Mouse (Mus musculus) lung, postnatal 0 days (tissue): ENCODE data around the gene Nr1h4. TPM values are rescaled to one million over a fixed set of nuclear protein-coding genes. Genes with fewer than 3 reads are reported as not detected.
A peak's percentile ranks its signal among the peaks of the same experiment; 100 is the strongest.

ENCODE experiments used
- ATAC-seq: fragments of 200-750 bp; cut with Nextera tagmentation; 2 replicates; pipeline ENCODE4 v1.8.0; 2017; ENCODE audit warnings: moderate library complexity
- DNase-seq: peaks from one replicate; pipeline ENCODE4 v3.0.0-alpha.2; 2016; ENCODE audit warnings: low spot score
- H3K27ac ChIP-seq: fragments of 300-500 bp; sonication (generic); 2 replicates; pipeline ENCODE4 v1.5.1; 2014; ENCODE audit warnings: antibody characterized with exemption, mild to moderate bottlenecking, low read length, mixed read lengths
- H3K27me3 ChIP-seq: fragments of 300-500 bp; sonication (generic); replicated peaks from 2 replicates; pipeline ENCODE4 v1.6.1; 2014; ENCODE audit warnings: low read length, mixed read lengths; ENCODE audit not compliant: insufficient read depth
- H3K36me3 ChIP-seq: fragments of 300-500 bp; sonication (generic); 2 replicates; pipeline ENCODE4 v1.6.1; 2014; ENCODE audit warnings: low read length, mixed read lengths; ENCODE audit not compliant: insufficient read depth
- H3K4me1 ChIP-seq: fragments of 300-500 bp; sonication (generic); 2 replicates; pipeline ENCODE4 v1.6.1; 2014; ENCODE audit warnings: antibody characterized with exemption, low read depth, low read length, mixed read lengths; ENCODE audit not compliant: insufficient read depth
- H3K4me2 ChIP-seq: fragments of 300-500 bp; sonication (generic); replicated peaks from 2 replicates; pipeline ENCODE4 v1.6.1; 2014; ENCODE audit warnings: low read depth, mild to moderate bottlenecking, low read length, moderate library complexity, mixed read lengths
- H3K4me3 ChIP-seq: fragments of 300-500 bp; sonication (generic); 2 replicates; pipeline ENCODE4 v1.5.1; 2014; ENCODE audit warnings: low read depth, low read length
- H3K9ac ChIP-seq: fragments of 300-500 bp; sonication (generic); replicated peaks from 2 replicates; pipeline ENCODE4 v1.6.1; 2014; ENCODE audit warnings: low read depth, mild to moderate bottlenecking
- H3K9me3 ChIP-seq: fragments of 300-500 bp; sonication (generic); 2 replicates; pipeline ENCODE4 v1.6.1; 2016; ENCODE audit warnings: low read length, mixed read lengths
- CTCF ChIP-seq: IDR thresholded peaks from 2 replicates; pipeline ENCODE4 v1.5.1; 2016; ENCODE audit warnings: antibody characterized with exemption, mild to moderate bottlenecking
- EP300 ChIP-seq: IDR thresholded peaks from 2 replicates; pipeline ENCODE4 v1.6.1; 2016; ENCODE audit warnings: antibody characterized with exemption, mild to moderate bottlenecking, control low read depth
- WGBS: fragments of 180-500 bp; shearing (Covaris S2); extraction: QIAGEN DNeasy Blood & Tissue Kit; methylation state at CpG from one replicate; pipeline ENCODE4 v1.1.7; 2014; 5-methylcytosine and 5-hydroxymethylcytosine counted together
- polyA plus RNA-seq: library from polyadenylated mRNA; unstranded; fragments of >200 nt; fragmentation: Nextera tagmentation; extraction: Ambion mirVana; gene quantifications from 2 replicates; pipeline ENCODE4 v1.2.1, GENCODE M21; 2015

Nr1h4 gene
- polyA plus RNA-seq, 1 experiment from 2014 or later: 0.07 TPM

- no peaks in the 10 kb centered on the region for H3K27me3 ChIP-seq
- no peaks in the 10 kb centered on the region for H3K36me3 ChIP-seq
- no peaks in the 10 kb centered on the region for H3K4me1 ChIP-seq
- DNase-seq (no peak), ATAC-seq (no peak)
- no peak overlapping the region for H3K27ac ChIP-seq
- H3K9me3 ChIP-seq: no peaks in the 10 kb centered on the region
- H3K9ac ChIP-seq: no peak overlapping the region
- no peak overlapping the region for H3K4me2 ChIP-seq
- TF ChIP-seq EP300 (no peak), CTCF (no peak)
- no peak overlapping the region for H3K4me3 ChIP-seq
- WGBS: 84% methylated on average over 8 of the region's 8 CpGs
These were observed 54.6 kb downstream of the Nr1h4 start for GRCm38 (mm10) chr10:89478766-89479165.

- H3K4me1 ChIP-seq: no peaks in the 10 kb centered on the region
- no peaks in the 10 kb centered on the region for H3K36me3 ChIP-seq
- 64% methylated on average over 7 of the region's 7 CpGs for WGBS
- H3K9me3 ChIP-seq: no peaks in the 10 kb centered on the region
- H3K27ac ChIP-seq: no peak overlapping the region
- no peak overlapping the region for H3K9ac ChIP-seq
- no peak for ATAC-seq
- no peak overlapping the region for H3K4me3 ChIP-seq
- no peak overlapping the region for H3K4me2 ChIP-seq
- no peak for DNase-seq
- H3K27me3 ChIP-seq: no peaks in the 10 kb centered on the region
- TF ChIP-seq CTCF (no peak), EP300 (no peak)
These were observed 62.6 kb downstream of the Nr1h4 start for GRCm38 (mm10) chr10:89470596-89471353.

- ATAC-seq: no peak
- H3K4me3 ChIP-seq: no peak overlapping the region
- no peaks in the 10 kb centered on the region for H3K27me3 ChIP-seq
- H3K9me3 ChIP-seq: no peaks in the 10 kb centered on the region
- H3K27ac ChIP-seq: no peak overlapping the region
- DNase-seq: no peak
- H3K4me2 ChIP-seq: no peak overlapping the region
- no peaks in the 10 kb centered on the region for H3K4me1 ChIP-seq
- no peak for TF ChIP-seq EP300
- TF ChIP-seq CTCF: no peak
- H3K36me3 ChIP-seq: no peaks in the 10 kb centered on the region
- 67% methylated on average over 4 of the region's 4 CpGs for WGBS
- H3K9ac ChIP-seq: no peak overlapping the region
These were observed 68.5 kb downstream of the Nr1h4 start for GRCm38 (mm10) chr10:89464760-89465405.

- no peak overlapping the region for H3K27ac ChIP-seq
- no peak for ATAC-seq
These were observed 70.5 kb downstream of the Nr1h4 start for GRCm38 (mm10) chr10:89462890-89463289.

GRCm38 (mm10) chr10:89461856-89462507, 71.4 kb downstream of the Nr1h4 start:
- TF ChIP-seq CTCF (peak; percentile 90), EP300 (no peak; the same call in 1 of the 2 replicates)
- Histone ChIP-seq H3K4me1 (no peaks in the 10 kb centered on the region), H3K4me3 (no peak overlapping the region; the same call in 1 of the 2 replicates), H3K4me2 (0 out of 2 replicates have a peak overlapping the region, but pooled peaks have one; percentile 6), H3K27me3 (no peaks in the 10 kb centered on the region), H3K9ac (no peak overlapping the region), H3K27ac (no peak overlapping the region), H3K9me3 (no peaks in the 10 kb centered on the region), H3K36me3 (no peaks in the 10 kb centered on the region)
- peak; percentile 94 for DNase-seq
- WGBS: 17% methylated on average over 14 of the region's 14 CpGs
- ATAC-seq: peak; percentile 67

More at GRCm38 (mm10) chr10:89462890-89463289, 70.5 kb downstream of the Nr1h4 start:
- 72% methylated on average over 11 of the region's 11 CpGs for WGBS
- no peak for DNase-seq
- Histone ChIP-seq H3K4me1 (no peaks in the 10 kb centered on the region), H3K27me3 (no peaks in the 10 kb centered on the region), H3K9me3 (no peaks in the 10 kb centered on the region), H3K36me3 (no peaks in the 10 kb centered on the region), H3K9ac (no peak overlapping the region), H3K4me2 (no peak overlapping the region), H3K4me3 (no peak overlapping the region)
- TF ChIP-seq EP300 (no peak), CTCF (no peak)

GRCm38 (mm10) chr10:89460972-89461371, 72.4 kb downstream of the Nr1h4 start:
- WGBS: 88% methylated on average over 11 of the region's 11 CpGs
- no peaks in the 10 kb centered on the region for H3K36me3 ChIP-seq

More at GRCm38 (mm10) chr10:89460972-89461371, 72.4 kb downstream of the Nr1h4 start:
- DNase-seq (no peak), ATAC-seq (no peak)
- TF ChIP-seq CTCF (no peak), EP300 (no peak)
- H3K4me3 ChIP-seq: no peak overlapping the region
- no peaks in the 10 kb centered on the region for H3K9me3 ChIP-seq
- no peak overlapping the region for H3K27ac ChIP-seq
- no peaks in the 10 kb centered on the region for H3K4me1 ChIP-seq
- no peaks in the 10 kb centered on the region for H3K27me3 ChIP-seq
- H3K9ac ChIP-seq: no peak overlapping the region
- H3K4me2 ChIP-seq: no peak overlapping the region
